Mouse (Mus musculus): ENCODE results near the gene Anxa6.
A peak's percentile ranks its signal among the peaks of the same experiment; 100 is the strongest.

Anxa6 gene

DNA sequence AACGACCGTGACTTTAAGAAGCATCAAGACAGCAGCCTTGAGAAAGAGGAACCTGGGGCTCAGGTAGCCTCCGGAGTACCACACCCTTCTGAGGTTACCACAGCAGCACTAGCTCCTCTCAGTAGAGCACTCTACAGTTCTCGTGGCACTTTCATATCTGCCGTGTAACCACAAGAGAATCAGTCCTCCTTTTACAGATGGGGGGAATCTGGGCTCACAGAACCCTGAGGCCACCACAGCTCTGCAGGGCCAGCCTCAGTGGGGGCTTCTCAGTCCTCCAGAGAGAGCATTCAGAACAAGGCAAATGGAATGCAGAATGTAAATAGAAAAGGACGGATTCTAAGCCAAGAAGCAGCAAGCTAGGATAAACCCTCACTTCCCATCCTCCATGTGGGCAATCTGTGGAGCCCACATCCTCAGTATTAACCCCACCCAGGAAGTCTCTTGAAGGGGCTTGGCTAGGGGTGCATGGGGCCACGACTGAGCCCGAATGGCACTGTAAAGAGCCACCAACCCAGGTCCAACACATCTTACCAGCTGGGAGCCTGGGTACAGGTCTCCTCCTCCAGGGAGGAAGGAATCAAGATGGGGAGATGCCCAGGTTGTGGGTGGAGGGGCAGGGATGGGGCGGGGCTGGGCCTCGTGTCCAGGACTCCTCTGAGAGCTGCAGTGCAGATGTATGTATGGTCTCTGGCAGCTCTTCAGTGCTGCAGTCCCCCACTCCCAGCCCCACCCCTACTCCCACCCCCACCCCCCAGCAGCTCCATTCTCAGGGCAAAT, 1.8 kb downstream of the Anxa6 start:
- no peak for DNase-seq (ENCODE audit: low read depth, low spot score)

DNA sequence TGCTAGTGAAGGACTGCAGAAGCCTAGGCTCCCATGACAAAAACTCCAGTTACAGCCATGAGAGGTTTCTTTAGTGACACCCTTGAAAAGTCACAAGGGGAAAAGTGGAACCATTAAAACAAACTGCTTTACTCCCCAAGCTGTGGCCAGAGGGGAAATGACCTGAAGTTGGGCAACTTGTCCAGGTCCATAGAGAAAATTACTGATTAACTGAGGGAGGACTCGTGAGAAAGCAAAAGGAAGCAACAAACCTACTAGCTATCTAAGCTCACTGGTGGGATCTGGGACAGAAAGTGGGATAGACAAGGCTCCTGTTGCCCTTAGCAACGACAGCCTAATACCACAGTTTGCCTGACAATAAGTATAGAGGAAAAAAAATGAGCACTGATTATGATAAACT, 4.7 kb downstream of the Anxa6 start:
- no peak for DNase-seq (ENCODE audit: low read depth, low spot score)

DNA sequence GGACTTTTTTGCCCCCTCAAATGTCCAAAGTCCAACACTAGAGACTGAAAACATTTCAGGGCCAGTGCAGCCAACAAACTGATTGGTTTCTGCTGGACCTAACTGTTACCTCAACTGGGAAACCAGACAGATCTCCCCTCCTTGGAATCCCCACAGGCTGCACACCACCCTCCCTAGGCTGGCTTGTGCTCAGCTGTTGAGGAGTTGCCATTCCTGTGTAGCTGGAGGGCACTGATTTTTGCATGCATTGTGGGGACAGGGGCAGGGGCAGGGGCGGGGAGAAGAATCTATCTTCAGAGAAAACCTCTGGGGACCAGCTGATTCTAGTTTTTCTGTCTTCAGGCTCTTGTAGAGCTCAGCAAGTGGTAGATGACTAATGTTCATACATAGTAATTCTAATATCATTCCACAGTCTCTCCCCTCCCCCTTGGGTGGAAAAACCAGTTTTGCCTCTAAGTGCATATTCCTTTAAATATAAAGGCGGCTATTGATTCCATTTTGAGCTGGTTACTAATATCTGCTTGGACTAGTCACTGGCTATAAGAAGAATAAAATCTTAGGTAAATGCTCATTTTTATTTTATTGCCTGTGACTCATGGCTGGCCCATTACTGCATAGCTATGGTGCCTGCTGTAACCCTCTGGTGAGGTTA, 5.9 kb downstream of the Anxa6 start:
- DNase-seq (ENCODE audit: low read depth, low spot score), result no peak

DNA sequence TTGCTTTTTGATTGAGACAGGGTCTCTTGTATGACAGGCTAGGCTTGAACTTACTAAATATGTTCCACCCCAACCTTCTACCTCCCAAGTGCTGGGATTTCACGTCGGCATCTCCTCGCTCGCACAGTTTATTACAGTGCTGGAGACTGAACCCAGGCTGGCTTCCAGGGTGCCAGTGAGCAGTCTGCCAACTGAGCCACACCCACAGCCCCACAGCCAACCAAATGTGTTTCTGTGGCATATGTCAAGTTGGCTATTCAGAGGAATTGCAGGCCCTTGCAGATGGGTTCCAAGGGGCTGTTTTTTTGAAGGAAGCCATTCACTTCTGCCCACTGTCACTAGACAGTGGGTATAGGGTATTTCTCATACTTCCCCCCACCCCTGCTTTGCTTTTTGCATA, 7.3 kb downstream of the Anxa6 start:
- no peak for DNase-seq (ENCODE audit: low read depth, low spot score)

DNA sequence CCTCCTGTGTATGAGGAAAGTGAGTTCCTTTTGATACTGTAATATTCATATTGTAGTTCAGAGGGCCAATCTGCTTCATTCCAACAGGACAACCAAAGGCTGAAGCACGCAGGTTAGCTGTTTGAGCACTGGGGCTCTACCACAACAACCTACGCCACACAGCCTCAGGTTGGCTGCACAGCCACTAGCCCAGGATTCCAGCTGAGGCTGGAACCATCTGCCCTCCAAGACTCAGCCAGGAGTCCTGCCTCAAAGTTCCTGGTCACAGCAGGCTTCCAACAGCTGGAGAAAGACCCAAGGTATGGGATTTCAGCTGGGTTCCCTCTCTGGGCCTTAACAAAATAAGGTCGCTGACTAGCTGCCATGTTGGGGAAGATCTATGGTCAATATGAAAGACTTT, 9.7 kb downstream of the Anxa6 start:
- no peak for DNase-seq (ENCODE audit: low read depth, low spot score)

DNA sequence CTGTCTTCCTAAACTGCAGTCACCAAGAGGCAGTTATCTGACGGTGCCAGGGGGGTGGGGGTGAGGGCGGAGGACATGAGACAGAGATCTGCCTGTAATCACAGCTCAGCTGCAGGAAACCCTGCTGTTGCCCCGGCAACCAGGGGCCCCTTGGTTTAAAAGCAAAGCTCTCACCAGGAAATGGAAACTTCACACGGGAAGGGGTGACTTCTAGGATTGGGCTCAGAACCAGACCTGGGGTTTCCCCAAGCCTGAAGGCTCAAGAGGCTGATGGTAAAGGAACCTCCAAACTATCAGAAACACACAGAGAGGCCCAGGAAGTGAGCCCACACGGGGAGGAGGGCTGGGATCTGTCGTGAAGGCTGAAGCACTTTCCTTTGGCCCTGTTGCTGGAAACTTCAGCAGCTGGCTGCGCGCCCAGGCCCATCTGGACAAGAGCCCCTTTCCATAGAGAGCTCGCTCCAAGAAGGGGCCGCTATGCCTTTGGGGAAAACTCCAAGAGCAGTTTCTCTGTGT, 10.1 kb downstream of the Anxa6 start:
- peak; percentile 76 for DNase-seq (ENCODE audit: low read depth, low spot score)

DNA sequence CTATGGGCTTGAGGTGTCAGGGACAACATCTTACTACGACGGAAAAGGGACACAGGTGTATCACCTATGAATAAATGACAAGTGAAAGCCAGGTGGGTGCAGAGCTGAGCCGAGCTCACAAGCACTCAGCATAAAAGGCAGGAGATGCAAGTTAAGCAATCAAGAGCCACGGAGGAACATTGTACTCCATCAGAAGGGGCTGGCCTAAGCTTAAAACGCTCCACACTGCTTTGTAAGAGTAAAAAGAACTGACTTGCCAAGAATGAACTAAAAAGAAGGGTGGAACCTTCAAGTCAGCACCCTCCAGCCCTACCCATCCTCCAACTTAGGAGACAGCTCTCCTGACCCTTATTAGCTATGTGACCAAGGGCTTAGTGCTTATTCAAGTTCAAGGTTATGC, 10.7 kb downstream of the Anxa6 start:
- DNase-seq (ENCODE audit: low read depth, low spot score), result no peak

DNA sequence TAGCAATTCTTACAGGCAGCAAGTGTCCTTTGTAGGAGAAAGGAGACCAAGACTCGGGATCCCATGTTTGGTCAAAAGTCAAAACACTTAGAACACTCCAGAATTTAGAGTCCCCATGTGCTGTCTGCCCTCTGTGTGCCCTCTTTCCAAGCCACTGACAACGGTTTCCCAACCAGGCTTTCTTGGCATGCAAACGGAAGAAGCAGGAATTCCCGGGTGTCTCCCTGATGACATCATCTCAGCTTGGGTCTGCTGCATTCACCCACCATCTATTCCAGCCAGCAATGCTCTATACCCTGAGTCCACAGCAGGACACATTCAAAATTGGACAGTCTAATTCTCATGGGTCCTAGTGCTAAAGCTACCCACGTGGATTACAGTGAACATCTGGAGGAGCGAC, 11.4 kb downstream of the Anxa6 start:
- no peak for DNase-seq (ENCODE audit: low read depth, low spot score)

DNA sequence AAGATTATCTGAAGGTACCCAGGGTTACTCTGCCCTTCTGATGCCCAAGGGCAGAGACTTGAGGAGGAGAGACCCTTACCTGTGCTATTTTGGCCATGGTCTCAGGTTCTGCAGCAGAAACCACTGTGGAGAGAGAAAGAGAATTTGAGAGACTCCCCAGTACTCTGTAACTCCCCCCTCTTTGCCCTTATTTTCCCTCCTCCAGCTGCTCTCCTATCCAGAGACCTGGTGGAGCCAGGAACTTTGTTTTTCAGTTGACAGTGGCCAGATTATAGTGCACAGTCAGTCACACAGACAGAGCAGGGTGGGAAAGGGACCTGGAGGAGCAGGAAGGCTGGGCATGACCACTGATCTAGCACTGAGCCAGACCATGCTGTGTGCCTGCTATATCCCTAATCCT, 11.8 kb downstream of the Anxa6 start:
- no peak for DNase-seq (ENCODE audit: low read depth, low spot score)

DNA sequence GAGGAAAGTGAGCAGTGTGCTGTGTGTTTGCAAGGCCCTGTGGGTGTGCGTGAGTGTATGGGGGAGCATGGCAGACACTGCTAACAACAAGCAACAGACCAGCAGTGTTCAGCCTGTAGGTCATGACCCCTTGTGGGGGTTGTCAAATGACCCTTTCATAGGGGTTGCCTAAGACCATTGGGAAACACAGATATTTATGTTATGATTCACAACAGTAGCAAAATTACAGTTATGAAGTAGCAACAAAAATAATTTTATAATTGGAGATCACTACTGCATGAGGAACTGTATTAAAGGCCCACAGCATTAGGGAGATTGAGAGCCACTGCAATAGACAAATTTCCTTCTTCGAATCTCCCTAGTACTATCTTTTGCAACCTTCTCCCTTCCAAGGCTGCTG, 13.5 kb downstream of the Anxa6 start:
- DNase-seq (ENCODE audit: low read depth, low spot score), result no peak

DNA sequence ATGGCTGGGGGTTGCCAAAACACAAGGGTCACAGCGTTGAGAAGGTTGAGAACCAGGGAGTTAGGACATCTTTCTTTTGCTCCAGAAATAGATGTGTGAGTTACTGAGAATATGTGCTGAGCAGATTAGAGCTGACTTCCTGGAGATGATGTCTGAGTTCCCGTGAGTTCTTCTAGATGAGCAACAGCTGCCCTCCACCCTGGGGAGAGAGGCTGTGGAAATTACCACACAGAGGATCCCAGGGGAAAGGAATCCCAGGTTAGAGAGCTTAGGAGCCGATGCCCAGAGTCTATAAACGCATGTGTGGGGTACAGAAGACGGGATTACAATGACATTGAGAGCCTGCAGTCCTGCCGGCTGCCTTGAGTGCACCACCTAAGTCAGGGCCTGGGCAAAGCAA, 15.2 kb downstream of the Anxa6 start:
- no peak for DNase-seq (ENCODE audit: low read depth, low spot score)

DNA sequence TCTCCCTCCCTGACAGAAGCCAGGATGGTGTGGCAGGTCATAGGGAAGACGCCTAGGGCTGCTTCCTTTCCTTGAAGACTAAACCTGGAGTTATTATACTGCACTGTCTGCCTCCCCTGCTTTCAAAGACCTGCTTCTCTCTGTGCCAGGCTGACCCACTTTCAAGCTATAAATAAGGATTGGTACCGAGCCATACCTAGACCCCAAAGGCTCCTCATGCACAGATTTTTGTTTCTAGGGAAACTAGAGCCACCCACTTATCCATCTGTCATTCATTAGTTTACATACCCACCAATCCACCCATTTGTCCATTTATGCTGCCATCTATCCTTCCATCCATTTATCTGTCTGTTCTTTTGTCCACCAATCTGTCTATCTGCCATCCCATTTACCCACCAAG, 16.0 kb downstream of the Anxa6 start:
- no peak for DNase-seq (ENCODE audit: low read depth, low spot score)

DNA sequence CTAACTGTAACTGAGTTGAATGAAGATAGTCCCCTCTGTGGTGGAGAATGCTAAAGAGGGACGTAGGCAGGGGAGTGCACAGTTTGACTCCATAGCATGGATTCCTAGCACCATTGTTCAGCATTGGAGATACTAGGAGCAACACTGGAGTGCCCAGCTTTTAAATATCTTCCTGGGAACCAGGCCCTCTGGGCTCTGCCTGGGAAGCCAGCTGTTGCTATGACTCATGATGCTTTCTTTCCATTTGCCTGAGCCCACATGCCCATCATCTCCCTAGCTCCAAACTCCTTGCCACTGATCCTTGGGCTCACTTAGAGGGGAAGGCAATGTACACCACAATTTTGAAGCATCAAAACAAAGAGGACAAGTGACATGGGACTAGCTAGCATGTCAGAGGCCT, 16.5 kb downstream of the Anxa6 start:
- no peak for DNase-seq (ENCODE audit: low read depth, low spot score)

DNA sequence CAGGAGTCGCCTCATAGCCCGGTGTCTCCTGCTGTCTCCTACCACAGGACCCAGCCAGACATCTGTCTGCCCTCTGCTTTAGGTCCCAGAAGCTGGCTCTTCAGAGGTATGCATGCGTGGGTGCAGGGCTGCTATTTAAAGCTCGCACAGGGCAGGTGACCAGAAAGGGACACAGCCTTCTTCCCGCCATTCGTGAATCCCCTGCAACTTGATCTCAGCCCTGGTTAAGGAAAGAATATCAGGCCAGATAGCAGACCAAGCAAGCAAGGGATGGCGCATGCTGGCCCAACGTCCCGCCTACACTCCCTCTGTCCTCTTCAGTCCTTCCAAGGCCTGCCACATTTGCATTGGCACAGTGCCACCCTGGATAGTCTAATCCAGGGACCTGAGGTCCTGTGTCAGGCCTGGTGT, 17.4 kb downstream of the Anxa6 start:
- DNase-seq (ENCODE audit: low read depth, low spot score), result no peak

DNA sequence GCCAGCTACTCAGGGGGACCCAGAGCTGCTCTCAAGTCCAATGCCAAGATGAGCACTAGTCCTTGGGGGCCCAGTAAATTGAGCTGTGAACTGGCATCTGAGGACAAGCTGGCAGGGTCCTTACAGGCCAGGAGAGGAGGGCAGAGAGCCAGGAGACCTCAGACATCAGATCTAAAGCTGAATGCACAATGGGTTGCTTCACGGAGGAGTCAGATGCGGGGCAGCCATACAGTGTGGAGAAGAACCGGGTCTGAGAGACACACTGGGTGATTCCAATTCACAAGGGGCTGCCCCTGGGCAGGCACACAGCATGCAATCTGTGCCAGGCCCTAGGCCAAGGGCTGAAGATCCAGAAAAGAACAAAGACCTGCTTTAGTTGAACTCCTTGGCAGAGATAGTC, 18.0 kb downstream of the Anxa6 start:
- DNase-seq (ENCODE audit: low read depth, low spot score), result no peak

DNA sequence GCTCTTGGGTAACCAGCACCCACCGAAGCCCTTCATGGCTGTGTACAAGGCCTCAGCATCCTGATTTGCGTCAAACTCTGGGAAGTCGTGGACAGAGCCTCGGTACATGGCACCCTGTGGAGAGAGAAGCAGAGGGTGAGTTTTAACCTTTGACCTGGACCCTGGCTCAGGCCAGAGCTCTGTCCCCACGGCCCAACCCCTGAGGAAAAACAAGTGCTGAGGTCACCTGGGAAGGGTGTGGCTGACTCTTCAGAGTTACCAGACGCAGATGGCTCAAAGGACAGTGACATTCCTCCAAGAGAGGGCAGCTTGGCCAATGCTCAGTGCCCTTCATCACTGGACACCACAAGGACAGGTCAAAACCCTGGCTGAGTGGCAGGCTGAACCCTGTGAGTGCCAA, 19.4 kb downstream of the Anxa6 start:
- DNase-seq (ENCODE audit: low read depth, low spot score), result no peak

DNA sequence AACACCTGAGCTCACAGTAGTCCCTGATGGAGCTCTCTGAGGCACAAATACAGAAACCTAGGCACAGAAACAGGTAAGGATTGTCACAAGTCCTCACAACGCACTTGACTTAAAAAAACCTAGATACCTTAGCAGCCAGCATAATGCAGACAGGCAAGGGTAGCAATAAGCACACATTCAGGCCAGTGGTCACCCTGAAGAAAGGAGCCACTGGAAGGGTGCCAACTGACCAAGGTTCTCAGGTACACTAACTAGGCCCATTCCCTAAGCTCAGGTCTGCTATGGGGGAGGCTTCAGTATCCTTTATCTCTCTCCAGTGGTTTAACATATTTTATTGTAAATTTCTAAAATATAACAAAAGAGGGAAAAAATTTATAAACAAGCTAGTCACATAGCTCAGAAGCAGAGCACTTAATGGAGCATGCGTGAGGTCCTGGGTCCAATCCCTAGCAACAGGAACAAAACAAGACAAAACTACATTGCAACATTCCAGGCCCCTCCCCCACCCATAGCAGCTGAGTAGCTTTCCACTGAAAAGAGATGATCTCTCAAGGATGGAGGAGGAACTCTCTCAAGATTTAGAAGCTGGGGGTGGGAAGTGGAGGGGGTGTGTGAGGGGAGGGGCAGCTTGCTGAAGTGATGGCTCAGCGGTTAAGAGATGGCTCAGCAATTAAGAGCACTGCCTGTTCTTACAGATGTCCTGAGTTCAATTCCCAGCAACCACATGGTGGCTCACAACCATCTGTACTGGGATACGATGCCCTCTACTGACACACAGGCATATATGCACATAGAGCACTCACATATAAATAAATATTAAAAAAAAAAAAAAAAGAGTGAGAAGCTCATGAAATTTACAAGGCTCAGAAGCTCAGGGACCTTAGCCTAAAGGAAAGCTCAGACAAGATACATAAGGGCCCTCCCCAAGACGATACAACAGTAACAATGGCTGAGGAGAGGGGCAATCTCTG, 20.4 kb downstream of the Anxa6 start:
- DNase-seq (ENCODE audit: low read depth, low spot score), result no peak

DNA sequence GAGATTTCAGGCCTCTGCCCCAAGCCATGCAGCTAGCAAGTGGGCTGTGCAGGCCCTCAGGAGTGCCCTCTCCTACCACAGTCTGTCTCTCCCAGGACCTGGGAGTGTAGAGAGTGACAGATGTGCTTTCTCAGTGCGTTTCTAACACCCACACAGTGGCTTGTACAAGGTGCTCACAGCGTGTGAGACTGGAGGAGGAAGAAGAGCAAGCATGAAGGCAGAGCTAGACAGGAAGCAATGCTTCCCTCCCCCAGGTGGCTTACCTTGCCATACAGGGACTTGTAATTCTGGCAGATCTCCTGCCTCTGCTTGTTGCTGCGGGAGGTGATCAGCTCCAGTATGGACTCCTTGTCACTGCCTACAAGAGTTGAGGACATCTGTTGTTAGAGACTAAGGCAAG, 21.8 kb downstream of the Anxa6 start:
- no peak for DNase-seq (ENCODE audit: low read depth, low spot score)

DNA sequence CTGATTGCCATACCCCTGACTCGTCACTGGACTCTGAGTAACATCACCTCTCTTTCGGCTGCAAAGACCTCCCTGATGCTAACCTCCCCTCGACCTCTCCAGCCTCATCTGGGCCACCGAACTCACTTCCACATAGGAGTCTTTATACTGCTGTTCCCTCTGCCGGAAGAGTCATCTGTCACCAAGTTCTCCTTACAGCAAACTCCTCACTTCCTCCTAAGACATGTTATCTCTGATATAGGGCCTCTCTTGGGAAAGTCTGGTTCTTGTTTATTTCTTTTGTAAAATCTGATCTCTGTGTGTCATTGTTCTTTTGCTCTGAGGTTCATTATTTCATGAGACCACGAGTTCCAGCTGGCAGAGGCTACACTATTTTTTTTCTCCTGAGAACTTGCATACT, 25.0 kb downstream of the Anxa6 start:
- DNase-seq (ENCODE audit: low read depth, low spot score), result no peak

DNA sequence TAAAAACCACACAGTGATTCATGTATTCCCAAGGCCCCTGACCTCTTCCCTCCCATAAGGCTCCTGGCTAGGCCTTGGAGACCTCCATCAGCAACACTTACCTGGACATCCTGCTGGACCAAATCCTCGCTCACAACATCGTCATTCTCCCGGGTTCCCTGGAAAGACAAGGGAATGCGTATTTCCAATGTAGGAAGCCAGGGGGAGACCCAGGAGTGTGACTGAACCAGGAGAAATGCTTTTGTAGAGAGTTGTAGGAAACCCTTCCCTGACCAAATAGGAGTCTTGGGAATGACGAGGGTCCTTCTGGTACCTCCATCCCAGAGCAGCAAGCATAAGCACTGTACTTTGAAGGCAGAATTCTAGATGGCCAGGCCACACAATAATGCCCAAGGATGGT, 27.6 kb downstream of the Anxa6 start:
- no peak for DNase-seq (ENCODE audit: low read depth, low spot score)

DNA sequence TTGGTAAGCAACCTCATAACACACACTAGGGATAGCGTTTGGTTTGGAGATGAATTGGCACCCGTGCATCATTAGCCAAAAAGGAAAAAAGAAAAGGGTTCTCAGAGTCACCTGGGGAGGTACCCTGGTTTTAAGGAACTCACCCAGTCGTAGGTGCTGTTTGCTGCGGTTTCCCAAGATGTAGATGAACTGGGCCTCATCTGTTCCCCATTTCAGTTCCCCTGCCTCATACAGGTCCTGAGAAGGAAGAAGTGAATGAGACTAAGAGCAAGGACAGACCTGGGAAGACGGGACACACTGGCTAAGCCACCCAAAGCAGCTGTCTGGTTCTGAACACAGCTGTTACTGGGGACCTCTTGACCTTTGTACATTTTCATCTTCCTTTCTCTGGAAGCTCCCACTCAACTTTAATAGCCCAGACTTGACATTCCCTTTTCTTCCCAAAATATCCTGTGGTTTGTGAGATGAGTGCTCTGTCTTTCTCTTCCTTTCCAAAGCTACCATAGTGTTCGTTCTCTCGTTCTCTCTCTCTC, 28.2 kb downstream of the Anxa6 start:
- DNase-seq (ENCODE audit: low read depth, low spot score), result no peak

DNA sequence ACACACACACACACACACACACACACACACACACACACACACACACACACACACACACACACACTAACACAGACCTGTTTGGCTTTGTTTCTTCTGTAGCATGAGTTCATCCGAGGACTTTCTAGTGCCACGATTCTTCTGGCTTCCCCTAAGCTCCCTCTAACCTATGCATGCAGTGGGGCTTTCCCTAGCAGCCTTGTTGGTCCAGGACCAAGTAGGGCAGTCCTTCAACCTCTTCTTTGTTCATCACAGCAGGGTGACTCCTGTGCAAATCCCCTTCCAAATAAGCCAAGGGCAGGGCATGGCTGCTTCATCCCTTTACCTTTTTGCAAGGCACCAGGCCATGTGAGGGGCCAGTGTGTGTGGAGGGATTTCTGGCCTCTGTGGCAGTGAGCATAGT, 34.5 kb downstream of the Anxa6 start:
- no peak for DNase-seq (ENCODE audit: low read depth, low spot score)
